Mouse (Mus musculus): ENCODE measurements around the gene Ddx59. TPM values are rescaled to one million over a fixed set of nuclear protein-coding genes. Genes with fewer than 3 reads are reported as not detected.

The Ddx59 gene
- polyA plus RNA-seq, 1 experiment = 3.0 TPM

DNA sequence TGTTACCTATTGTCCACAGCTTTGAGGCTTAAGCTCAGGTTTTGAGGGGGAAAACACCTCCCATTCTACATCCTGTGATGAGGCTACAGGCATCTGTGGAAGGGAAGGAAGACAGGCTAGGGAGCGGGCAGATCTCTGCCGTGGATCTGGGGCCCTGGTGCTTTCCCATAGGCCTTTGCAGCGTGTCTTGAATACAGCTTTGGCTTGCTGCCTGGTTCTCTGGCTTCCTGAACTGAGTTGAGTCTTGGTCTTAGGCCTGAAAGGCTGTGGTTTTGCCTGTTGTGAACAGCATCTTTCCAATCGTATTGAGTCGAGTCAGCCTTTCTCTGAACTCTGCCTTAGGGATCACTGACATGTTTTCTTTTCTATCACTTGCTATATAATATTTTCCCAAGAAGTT lies 33.5 kb upstream of the Ddx59 start:
- TF ChIP-seq CTCF (IDR thresholded peaks at IDR 0.05; ENCODE audit: borderline replicate concordance, control insufficient read depth, extremely low read depth, insufficient read depth, low read length, poor library complexity) (no peak), POLR2A (IDR thresholded peaks at IDR 0.05; ENCODE audit: control insufficient read depth, extremely low read depth, insufficient read depth, low read length, poor library complexity) (no peak)
- no peaks in the 10 kb centered on the region for H3K27me3 ChIP-seq (ENCODE audit: control insufficient read depth, insufficient read depth, low read length)
- no peak overlapping the region for H3K4me3 ChIP-seq (ENCODE audit: control insufficient read depth, insufficient read depth, low read length)
- no peak overlapping the region for H3K27ac ChIP-seq (ENCODE audit: control insufficient read depth, insufficient read depth, low read length)
- H3K4me1 ChIP-seq (replicated peaks; ENCODE audit: control insufficient read depth, insufficient read depth, low read length) = no peaks in the 10 kb centered on the region
- no peaks in the 10 kb centered on the region for H3K36me3 ChIP-seq (ENCODE audit: control insufficient read depth, insufficient read depth, low read length)
- no peak for DNase-seq
- WGBS = 40% methylated on average over 5 of the region's 5 CpGs

DNA sequence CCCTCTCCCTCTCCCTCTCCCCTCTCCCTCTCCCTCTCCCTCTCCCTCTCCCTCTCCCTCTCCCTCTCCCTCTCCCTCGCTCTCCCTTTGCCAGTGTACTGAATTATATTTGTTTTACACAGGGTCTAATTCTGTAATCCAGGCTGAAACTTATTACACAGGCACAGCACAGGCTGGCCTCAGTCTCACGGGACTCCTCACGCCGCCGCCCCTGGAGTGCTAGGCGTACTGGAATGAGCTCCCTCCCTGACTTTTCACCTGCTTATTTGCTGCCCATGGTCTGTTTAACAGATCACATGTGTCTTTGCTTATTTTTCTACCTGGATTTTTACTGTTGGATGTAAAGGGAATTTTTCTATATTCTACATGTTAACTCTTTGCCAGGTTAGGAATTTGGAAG lies 28.2 kb upstream of the Ddx59 start:
- no peak overlapping the region for H3K27ac ChIP-seq (ENCODE audit: control insufficient read depth, insufficient read depth, low read length)
- DNase-seq = no peak
- H3K4me3 ChIP-seq (ENCODE audit: control insufficient read depth, insufficient read depth, low read length) = no peak overlapping the region
- no peaks in the 10 kb centered on the region for H3K36me3 ChIP-seq (ENCODE audit: control insufficient read depth, insufficient read depth, low read length)
- no peak for TF ChIP-seq CTCF (IDR thresholded peaks at IDR 0.05; ENCODE audit: borderline replicate concordance, control insufficient read depth, extremely low read depth, insufficient read depth, low read length, poor library complexity)
- TF ChIP-seq POLR2A (IDR thresholded peaks at IDR 0.05; ENCODE audit: control insufficient read depth, extremely low read depth, insufficient read depth, low read length, poor library complexity) = no peak
- no peaks in the 10 kb centered on the region for H3K27me3 ChIP-seq (ENCODE audit: control insufficient read depth, insufficient read depth, low read length)
- no peaks in the 10 kb centered on the region for H3K4me1 ChIP-seq (replicated peaks; ENCODE audit: control insufficient read depth, insufficient read depth, low read length)
- WGBS = 88% methylated on average over 5 of the region's 6 CpGs

DNA sequence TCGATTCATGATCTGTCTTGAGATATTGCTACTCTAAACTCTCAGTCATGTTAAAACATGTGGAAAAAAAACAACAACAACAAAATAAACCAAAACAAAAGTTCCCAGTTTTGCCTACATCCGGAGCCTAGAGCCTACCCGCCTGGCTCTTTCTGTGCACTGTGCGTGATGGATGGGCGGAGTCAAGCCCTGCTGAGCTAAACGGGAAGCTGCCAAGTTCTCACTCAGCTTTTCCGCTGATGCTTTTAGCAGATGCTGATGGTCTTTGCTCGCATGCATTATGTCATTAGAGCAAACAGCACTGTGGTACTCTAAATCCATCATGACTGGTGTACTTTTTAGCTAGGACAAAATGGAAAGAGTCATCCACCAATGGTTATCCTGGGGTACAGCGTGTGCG lies 20.6 kb upstream of the Ddx59 start:
- DNase-seq = peak; percentile 23
- no peaks in the 10 kb centered on the region for H3K4me1 ChIP-seq (replicated peaks; ENCODE audit: control insufficient read depth, insufficient read depth, low read length)
- no peaks in the 10 kb centered on the region for H3K36me3 ChIP-seq (ENCODE audit: control insufficient read depth, insufficient read depth, low read length)
- WGBS = 34% methylated on average over 10 of the region's 10 CpGs
- no peak overlapping the region for H3K27ac ChIP-seq (ENCODE audit: control insufficient read depth, insufficient read depth, low read length)
- no peaks in the 10 kb centered on the region for H3K27me3 ChIP-seq (ENCODE audit: control insufficient read depth, insufficient read depth, low read length)
- TF ChIP-seq CTCF (IDR thresholded peaks at IDR 0.05; ENCODE audit: borderline replicate concordance, control insufficient read depth, extremely low read depth, insufficient read depth, low read length, poor library complexity) = no peak
- TF ChIP-seq POLR2A (IDR thresholded peaks at IDR 0.05; ENCODE audit: control insufficient read depth, extremely low read depth, insufficient read depth, low read length, poor library complexity) = no peak
- no peak overlapping the region for H3K4me3 ChIP-seq (ENCODE audit: control insufficient read depth, insufficient read depth, low read length)

DNA sequence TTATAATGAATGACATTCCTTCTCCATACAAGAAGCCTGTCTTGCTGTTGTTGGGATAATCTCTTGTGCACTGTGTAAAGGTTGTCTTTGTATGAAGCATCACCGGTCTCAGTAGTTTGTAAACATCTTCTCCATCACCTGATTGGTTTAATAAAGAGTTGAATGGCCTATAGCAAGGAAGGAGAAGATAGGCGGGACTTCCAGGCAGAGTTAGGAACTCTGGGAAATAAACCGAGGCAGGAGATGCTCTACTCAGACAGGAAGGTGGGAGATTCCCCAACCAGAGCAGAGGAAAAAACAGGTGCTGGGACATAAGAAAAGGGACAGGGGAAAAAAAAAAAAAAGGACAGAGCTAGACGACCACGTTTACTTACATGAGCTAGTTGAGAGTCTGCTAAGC lies 20.0 kb upstream of the Ddx59 start:
- Histone ChIP-seq H3K36me3 (ENCODE audit: control insufficient read depth, insufficient read depth, low read length) (no peaks in the 10 kb centered on the region), H3K27me3 (ENCODE audit: control insufficient read depth, insufficient read depth, low read length) (no peaks in the 10 kb centered on the region), H3K4me3 (ENCODE audit: control insufficient read depth, insufficient read depth, low read length) (no peak overlapping the region), H3K27ac (ENCODE audit: control insufficient read depth, insufficient read depth, low read length) (no peak overlapping the region), H3K4me1 (replicated peaks; ENCODE audit: control insufficient read depth, insufficient read depth, low read length) (no peaks in the 10 kb centered on the region)
- DNase-seq = no peak
- WGBS = 65% methylated on average over 5 of the region's 5 CpGs
- TF ChIP-seq CTCF (IDR thresholded peaks at IDR 0.05; ENCODE audit: borderline replicate concordance, control insufficient read depth, extremely low read depth, insufficient read depth, low read length, poor library complexity) (no peak), POLR2A (IDR thresholded peaks at IDR 0.05; ENCODE audit: control insufficient read depth, extremely low read depth, insufficient read depth, low read length, poor library complexity) (no peak)

DNA sequence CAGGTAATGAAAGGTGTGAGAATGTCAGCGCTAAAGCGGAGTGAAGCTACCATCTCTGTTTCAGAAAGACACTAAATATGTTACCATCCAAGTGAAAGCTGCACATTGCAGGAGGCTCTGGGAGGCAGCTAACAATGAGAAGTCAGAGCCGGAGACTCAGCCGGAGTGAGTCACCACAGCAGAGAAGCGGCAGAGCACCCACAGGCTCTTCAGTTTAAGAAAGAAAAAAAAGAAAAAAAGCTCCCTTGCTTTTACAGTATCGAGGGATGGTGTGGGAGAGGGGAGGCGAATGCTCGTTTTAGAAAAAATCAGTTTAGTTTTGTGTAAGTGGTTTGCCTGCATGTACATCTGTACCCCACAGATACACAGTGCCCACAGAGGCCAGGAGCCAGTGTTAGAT lies 13.8 kb upstream of the Ddx59 start:
- no peak for DNase-seq
- no peaks in the 10 kb centered on the region for H3K27me3 ChIP-seq (ENCODE audit: control insufficient read depth, insufficient read depth, low read length)
- H3K4me1 ChIP-seq (replicated peaks; ENCODE audit: control insufficient read depth, insufficient read depth, low read length) = no peaks in the 10 kb centered on the region
- H3K4me3 ChIP-seq (ENCODE audit: control insufficient read depth, insufficient read depth, low read length) = no peak overlapping the region
- TF ChIP-seq POLR2A (IDR thresholded peaks at IDR 0.05; ENCODE audit: control insufficient read depth, extremely low read depth, insufficient read depth, low read length, poor library complexity) (no peak), CTCF (IDR thresholded peaks at IDR 0.05; ENCODE audit: borderline replicate concordance, control insufficient read depth, extremely low read depth, insufficient read depth, low read length, poor library complexity) (no peak)
- 86% methylated on average over 8 of the region's 8 CpGs for WGBS
- H3K36me3 ChIP-seq (ENCODE audit: control insufficient read depth, insufficient read depth, low read length) = no peaks in the 10 kb centered on the region
- H3K27ac ChIP-seq (ENCODE audit: control insufficient read depth, insufficient read depth, low read length) = no peak overlapping the region

DNA sequence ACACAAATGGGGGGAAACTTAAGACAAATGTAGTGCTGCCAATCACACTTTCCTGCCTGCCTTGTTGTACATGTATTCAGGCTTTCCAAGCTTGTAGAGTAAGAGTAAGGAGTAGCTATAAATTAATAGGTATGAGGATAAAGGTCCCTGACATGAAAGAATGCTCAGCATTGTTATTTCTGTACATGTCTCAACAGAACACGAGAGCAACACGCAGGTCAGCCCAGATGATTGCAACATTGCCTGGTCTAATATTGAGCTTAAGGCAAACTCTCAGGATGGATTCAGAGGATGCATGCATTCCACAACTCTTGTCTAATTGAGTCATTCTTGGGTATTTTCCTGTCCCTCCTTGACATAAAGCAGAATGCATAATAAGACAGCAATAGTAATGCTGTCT lies 5.4 kb upstream of the Ddx59 start:
- Histone ChIP-seq H3K36me3 (ENCODE audit: control insufficient read depth, insufficient read depth, low read length) (no peaks in the 10 kb centered on the region), H3K4me3 (ENCODE audit: control insufficient read depth, insufficient read depth, low read length) (no peak overlapping the region), H3K27ac (ENCODE audit: control insufficient read depth, insufficient read depth, low read length) (no peak overlapping the region), H3K27me3 (ENCODE audit: control insufficient read depth, insufficient read depth, low read length) (no peaks in the 10 kb centered on the region; the same call in 1 of the 2 replicates), H3K4me1 (replicated peaks; ENCODE audit: control insufficient read depth, insufficient read depth, low read length) (no peaks in the 10 kb centered on the region)
- DNase-seq = no peak
- TF ChIP-seq CTCF (IDR thresholded peaks at IDR 0.05; ENCODE audit: borderline replicate concordance, control insufficient read depth, extremely low read depth, insufficient read depth, low read length, poor library complexity) (no peak), POLR2A (IDR thresholded peaks at IDR 0.05; ENCODE audit: control insufficient read depth, extremely low read depth, insufficient read depth, low read length, poor library complexity) (no peak)
- WGBS = 96% methylated on average over 2 of the region's 2 CpGs

DNA sequence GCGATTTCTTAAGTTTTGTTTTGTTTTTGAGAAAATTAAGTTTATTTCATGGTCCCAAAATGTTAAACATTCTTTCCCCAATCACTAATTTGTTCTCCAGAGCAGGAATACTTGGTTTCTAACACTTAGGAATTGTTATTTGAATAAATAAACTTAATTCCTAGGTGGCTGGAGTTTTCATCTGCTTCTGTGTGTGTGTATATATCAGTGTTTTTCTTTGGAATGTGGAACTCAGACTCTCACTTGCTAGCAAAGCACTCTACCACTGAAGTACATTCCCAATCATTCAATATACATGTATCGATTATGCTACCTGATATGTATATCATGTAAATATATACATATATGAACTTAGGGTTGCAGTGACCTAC lies 670 bp downstream of the Ddx59 start:
- no peak overlapping the region for H3K27ac ChIP-seq (ENCODE audit: control insufficient read depth, insufficient read depth, low read length)
- peak overlapping the region; percentile 64 for H3K4me3 ChIP-seq (ENCODE audit: control insufficient read depth, insufficient read depth, low read length)
- 49% methylated on average over 2 of the region's 2 CpGs for WGBS
- no peaks in the 10 kb centered on the region for H3K27me3 ChIP-seq (ENCODE audit: control insufficient read depth, insufficient read depth, low read length)
- no peaks in the 10 kb centered on the region for H3K4me1 ChIP-seq (replicated peaks; ENCODE audit: control insufficient read depth, insufficient read depth, low read length)
- TF ChIP-seq CTCF (IDR thresholded peaks at IDR 0.05; ENCODE audit: borderline replicate concordance, control insufficient read depth, extremely low read depth, insufficient read depth, low read length, poor library complexity) (no peak), POLR2A (IDR thresholded peaks at IDR 0.05; ENCODE audit: control insufficient read depth, extremely low read depth, insufficient read depth, low read length, poor library complexity) (no peak)
- no peaks in the 10 kb centered on the region for H3K36me3 ChIP-seq (ENCODE audit: control insufficient read depth, insufficient read depth, low read length)
- DNase-seq = no peak

Measured in thymus, adult 2 months (tissue).